Mouse (Mus musculus): Measurements from ENCODE around the gene Mia. TPM values are rescaled to one million over a fixed set of nuclear protein-coding genes. Genes with fewer than 3 reads are reported as not detected.

The Mia gene
- under 1 TPM in 1 of 2 experiments, not detected in 1; 0.52 TPM for polyA plus RNA-seq (2017; shearing (Covaris generic))

GRCm38 (mm10) chr7:27180837-27181695, at the start of gene Mia, which contains the start of gene Gm21983:
Mia (minus strand) TSS chr7:27181157.
Gm21983 (minus strand) TSS chr7:27181086.
- ATAC-seq: no peak

- ATAC-seq: no peak
Measured at GRCm38 (mm10) chr7:27228865-27229264, 47.9 kb upstream of the Mia start.

GRCm38 (mm10) chr7:27228281-27228821, 47.4 kb upstream of the Mia start, which contains the start of gene Itpkc:
Itpkc (minus strand) TSS chr7:27228661.
- ATAC-seq: peak; percentile 87

- no peak for ATAC-seq
Measured at GRCm38 (mm10) chr7:27227676-27228075, 46.7 kb upstream of the Mia start.

- ATAC-seq: no peak
Measured at GRCm38 (mm10) chr7:27227276-27227675, 46.3 kb upstream of the Mia start.

GRCm38 (mm10) chr7:27224877-27225575, 44.1 kb upstream of the Mia start:
- no peak for ATAC-seq

GRCm38 (mm10) chr7:27222538-27222937, 41.6 kb upstream of the Mia start:
- no peak for ATAC-seq

- no peak for ATAC-seq
Measured at GRCm38 (mm10) chr7:27221939-27222338, 41.0 kb upstream of the Mia start.

- ATAC-seq: no peak
Measured at GRCm38 (mm10) chr7:27219937-27220336, 39.0 kb upstream of the Mia start.

GRCm38 (mm10) chr7:27218586-27218985, 37.6 kb upstream of the Mia start:
- no peak for ATAC-seq

GRCm38 (mm10) chr7:27212626-27213025, 31.7 kb upstream of the Mia start:
- no peak for ATAC-seq

- no peak for ATAC-seq
Measured at GRCm38 (mm10) chr7:27203730-27204449, 22.9 kb upstream of the Mia start.

- ATAC-seq: no peak
Measured at GRCm38 (mm10) chr7:27198779-27199178, 17.8 kb upstream of the Mia start.

- ATAC-seq: no peak
Measured at GRCm38 (mm10) chr7:27198355-27198754, 17.4 kb upstream of the Mia start.

- no peak for ATAC-seq
Measured at GRCm38 (mm10) chr7:27197634-27198033, 16.7 kb upstream of the Mia start.

- no peak for ATAC-seq
Measured at GRCm38 (mm10) chr7:27197136-27197535, 16.2 kb upstream of the Mia start.

- peak; percentile 93 for ATAC-seq
Measured at GRCm38 (mm10) chr7:27195681-27196611, 15.0 kb upstream of the Mia start, which contains the start of the genes BC024978 and Snrpa. BC024978 (plus strand) TSS chr7:27195781. Snrpa (minus strand) TSS chr7:27196271.

GRCm38 (mm10) chr7:27193731-27194130, 12.8 kb upstream of the Mia start:
- no peak for ATAC-seq

- no peak for ATAC-seq
Measured at GRCm38 (mm10) chr7:27192434-27192833, 11.5 kb upstream of the Mia start.

GRCm38 (mm10) chr7:27189271-27189931, 8.4 kb upstream of the Mia start:
- no peak for ATAC-seq

GRCm38 (mm10) chr7:27185986-27186385, 5.0 kb upstream of the Mia start:
- ATAC-seq: no peak
